Mouse (Mus musculus) stomach, postnatal 0 days (tissue): ENCODE measurements around the gene P2rx6.
"Not testable (repeated sequence)": the region's sequence is repeated elsewhere in the genome, so short reads cannot be mapped to it uniquely, and the experiment has no call there.

Experiments used
- CTCF ChIP-seq: IDR thresholded peaks from 2 replicates; pipeline ENCODE4 v1.5.1; 2016; ENCODE audit warnings: antibody characterized with exemption, low read depth, mild to moderate bottlenecking, moderate library complexity
- EP300 ChIP-seq: optimal IDR thresholded peaks from 2 replicates; pipeline ENCODE3; 2016; ENCODE audit warnings: antibody characterized with exemption

DNA sequence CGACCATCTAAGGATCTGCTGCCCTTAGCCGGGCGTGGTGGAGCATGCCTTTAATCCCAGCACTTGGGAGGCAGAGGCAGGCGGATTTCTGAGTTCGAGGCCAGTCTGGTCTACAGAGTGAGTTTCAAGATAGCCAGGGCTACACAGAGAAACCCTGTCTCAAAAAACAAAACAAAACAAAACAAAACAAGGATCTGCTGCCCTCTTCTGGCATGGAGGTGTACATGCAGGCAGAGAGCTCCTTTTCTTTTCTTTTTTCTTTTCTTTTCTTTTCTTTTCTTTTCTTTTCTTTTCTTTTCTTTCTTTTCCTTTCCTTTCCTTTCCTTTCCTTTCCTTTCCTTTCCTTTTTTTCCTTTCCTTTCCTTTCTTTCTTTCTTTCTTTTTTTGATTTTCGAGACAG is 53.1 kb downstream of the P2rx6 start:
- peak; percentile 70 for TF ChIP-seq CTCF
- TF ChIP-seq EP300 = not testable (repeated sequence)
